Mouse (Mus musculus) thymus, postnatal 36 days (tissue): ENCODE measurements around the gene Gm44503.

Source experiments
- DNase-seq, 2 experiments: peaks; one replicate each; pipeline ENCODE4 v3.0.0; 2022; ENCODE audit warnings: mixed read lengths in 2 of 2

Gm44503 gene

DNA sequence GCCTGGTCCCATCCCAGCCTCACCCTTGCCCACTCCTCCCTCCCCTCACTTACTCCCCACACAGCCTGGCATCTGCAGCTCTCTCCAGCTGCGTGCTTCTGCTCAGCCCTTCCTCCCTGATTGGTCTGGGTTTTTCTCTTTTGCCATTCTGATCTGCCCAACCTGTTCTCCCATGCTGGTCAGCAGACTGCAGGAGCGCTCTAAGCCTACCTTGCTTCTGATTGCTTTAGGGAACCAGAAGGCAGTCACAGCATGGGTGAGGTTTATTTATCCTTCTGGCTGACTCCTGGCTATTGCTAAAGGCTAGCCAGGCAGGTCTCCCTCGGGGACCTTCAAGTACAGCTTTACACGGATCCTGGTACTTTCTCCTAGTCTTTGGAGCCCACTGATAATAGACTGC, 72.8 kb downstream of the Gm44503 start:
- no peak for DNase-seq

GRCm38 (mm10) chr9:73033406-73033805, 74.8 kb downstream of the Gm44503 start:
- DNase-seq: no peak

- peak; percentile 93 to 94 for DNase-seq
Measured at GRCm38 (mm10) chr9:73039222-73039945, 80.7 kb downstream of the Gm44503 start.

GRCm38 (mm10) chr9:73040080-73040479, 81.4 kb downstream of the Gm44503 start, which contains the start of gene Pigb:
Gene Pigb (minus strand): TSS chr9:73040378.
- no peak for DNase-seq

- peak; percentile 85 for DNase-seq
Measured at GRCm38 (mm10) chr9:73044146-73045079, 85.8 kb downstream of the Gm44503 start, which contains the start of gene Rab27a. Gene Rab27a (plus strand): TSS chr9:73044854.

- DNase-seq: peak in 1 of 2 experiments; percentile 14
Measured at GRCm38 (mm10) chr9:73045204-73045603, 86.6 kb downstream of the Gm44503 start.

DNA sequence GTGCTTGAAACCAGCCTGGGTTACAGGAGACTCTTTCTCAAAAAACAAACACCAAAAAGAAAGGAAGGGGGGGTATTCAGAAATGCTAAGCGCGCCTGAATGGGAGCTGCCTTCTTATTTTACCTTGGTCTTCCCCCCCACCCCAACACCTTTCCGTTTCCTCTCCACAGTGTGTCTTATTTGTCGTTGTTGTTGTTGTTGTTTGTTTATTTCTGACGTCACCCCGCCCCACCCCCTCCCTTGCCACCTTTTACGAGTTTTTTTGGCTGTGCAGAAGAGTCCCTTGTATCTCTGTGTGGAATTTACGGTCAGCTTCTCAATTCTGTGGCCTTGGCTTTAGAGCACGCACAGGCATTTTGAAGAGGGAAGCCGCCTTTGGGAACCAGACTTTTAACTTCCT, 87.1 kb downstream of the Gm44503 start:
- DNase-seq: no peak

DNA sequence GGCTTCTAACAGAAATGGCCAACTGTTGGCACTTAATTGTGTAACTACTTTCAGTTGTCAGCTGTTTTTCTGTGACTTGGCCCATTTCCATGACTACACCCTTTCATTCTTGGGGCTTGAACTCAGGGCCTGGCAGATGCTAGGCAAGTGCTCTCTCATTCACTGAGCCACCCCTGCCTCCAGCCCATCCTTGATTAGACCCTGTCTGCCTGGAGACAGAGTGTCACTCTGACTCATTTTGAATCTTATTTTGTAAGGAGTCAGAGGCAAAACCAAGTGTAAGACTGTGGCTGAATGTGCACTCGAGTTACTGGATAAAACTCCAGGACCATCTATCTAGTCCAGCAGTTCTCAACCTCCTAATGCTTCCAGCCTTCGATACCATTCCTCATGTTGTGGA, 89.3 kb downstream of the Gm44503 start:
- no peak for DNase-seq

DNA sequence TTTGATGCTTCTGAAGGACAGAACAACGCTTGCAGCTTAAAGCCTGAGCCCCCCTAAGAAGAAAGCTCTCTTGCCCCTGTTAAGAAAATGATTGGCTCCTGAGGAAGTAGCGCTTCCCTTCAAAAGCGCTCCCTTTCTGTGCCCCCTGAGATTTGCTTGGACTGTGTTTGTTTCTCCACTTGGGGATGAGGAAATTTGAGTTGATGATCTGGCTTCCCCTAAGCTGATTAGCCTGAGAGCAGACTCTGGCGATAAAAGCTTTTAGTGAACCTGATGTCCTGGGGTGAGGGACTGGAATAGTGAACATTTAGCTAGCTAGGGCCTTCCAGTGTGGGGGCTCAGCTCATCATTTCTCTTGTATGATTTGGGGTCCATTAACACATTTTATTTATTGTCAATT, 90.3 kb downstream of the Gm44503 start:
- no peak for DNase-seq

DNA sequence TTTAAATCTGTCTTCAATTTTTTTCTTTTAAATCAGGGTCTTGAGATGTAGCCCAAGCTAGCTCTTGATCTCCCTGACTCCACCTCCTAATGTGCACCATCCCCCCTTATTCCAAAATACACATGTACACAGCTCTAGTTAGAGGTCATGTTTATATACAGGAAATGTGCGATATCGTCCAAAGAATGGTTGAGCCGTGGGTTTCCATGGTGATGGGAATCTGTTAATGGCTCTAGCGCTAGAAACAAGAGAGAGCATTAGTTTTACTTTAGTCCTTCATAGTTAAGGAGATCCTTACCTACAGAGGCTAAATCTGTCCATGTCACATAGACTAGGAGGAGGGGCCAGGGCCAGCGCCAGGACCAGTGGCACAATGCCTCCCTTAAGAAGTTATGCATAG, 91.2 kb downstream of the Gm44503 start:
- DNase-seq: no peak

DNA sequence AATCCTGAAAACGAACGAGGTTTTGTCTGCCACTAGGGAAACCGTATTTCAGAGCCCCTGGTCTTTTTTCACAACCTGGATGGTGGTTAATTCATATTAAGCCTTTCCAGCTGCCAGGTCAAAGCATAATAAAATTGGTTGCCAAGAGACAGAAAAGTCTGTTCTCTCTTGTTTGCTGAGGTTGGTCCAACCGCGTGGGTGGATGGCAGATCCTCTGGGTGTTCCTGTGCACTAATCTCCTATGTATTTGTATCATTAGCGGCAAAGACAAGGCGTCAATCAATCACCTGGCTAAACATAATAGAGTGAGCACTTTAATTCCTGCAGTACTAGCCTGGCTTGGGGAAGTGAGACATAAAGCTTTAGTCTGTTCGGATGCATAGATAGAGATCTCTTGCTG, 92.0 kb downstream of the Gm44503 start:
- DNase-seq: no peak

- DNase-seq: no peak
Measured at GRCm38 (mm10) chr9:73055441-73055911, 96.8 kb downstream of the Gm44503 start.

DNA sequence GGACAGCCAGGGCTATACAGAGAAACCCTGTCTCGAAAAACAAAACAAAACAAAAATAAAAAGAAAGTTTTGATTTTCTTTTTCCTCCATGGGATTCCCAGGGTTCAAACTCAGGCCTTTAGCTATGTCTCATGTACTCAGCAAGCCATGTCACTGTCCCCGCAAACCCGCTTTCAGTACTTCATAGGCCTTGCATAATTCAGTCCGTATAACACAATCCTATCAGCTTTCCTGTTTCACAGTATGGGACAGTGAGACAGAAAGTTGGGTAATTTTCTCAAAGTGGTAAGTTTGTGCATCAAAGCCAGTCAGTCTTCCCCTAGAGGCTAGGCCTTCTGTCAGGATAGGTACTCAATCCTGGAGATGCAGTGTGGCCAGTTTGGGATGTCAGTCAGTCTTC, 100.6 kb downstream of the Gm44503 start:
- DNase-seq: no peak

DNA sequence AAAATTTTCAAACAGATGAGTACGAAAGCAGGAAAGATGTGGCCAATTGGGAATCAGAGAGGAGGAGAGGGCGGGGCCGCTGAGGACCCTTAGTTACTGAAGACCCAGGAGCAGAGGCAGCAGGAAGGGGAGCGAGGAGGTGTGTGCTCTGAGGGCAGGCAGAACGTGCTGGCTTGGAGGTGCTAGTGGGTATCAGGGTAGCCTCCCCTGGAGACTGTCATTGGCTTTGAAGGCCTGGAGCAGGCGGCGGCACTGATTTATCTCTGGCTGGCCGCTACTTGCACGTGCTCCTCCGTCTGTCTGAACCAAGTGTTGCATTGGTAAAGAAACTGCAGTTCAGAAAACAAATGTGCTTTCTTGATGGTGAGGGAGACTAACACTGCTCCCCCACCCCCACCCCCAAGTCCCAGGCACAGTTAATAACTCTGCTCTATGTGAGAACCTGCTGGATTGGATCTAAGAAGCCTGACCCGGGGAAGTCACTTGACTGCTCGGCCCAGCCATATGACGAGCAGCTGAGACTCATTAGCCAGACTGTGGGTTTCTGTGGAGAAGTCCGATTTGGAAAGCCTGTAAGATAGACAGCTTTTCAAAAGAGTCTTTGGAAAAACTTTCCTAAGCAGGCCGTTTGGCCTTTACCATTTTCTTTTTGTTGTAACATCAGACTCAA, 105.1 kb downstream of the Gm44503 start:
- no peak for DNase-seq
